Mouse (Mus musculus) stomach, postnatal 0 days (tissue): ENCODE results near the gene Abcc1.

Experiments used
- CTCF ChIP-seq: IDR thresholded peaks from 2 replicates; pipeline ENCODE4 v1.5.1; 2016; ENCODE audit warnings: antibody characterized with exemption, low read depth, mild to moderate bottlenecking, moderate library complexity
- EP300 ChIP-seq: optimal IDR thresholded peaks from 2 replicates; pipeline ENCODE3; 2016; ENCODE audit warnings: antibody characterized with exemption

- TF ChIP-seq CTCF, result no peak
- no peak for TF ChIP-seq EP300
Observed at GRCm38 (mm10) chr16:14416957-14417618, 55.7 kb downstream of the Abcc1 start.
